Mouse (Mus musculus) forebrain, embryonic 13.5 days (tissue): ENCODE data around the gene Cpsf7. TPM values are rescaled to one million over a fixed set of nuclear protein-coding genes. Genes with fewer than 3 reads are reported as not detected.

Experiments used
- ATAC-seq: fragments of 200-750 bp; cut with Nextera tagmentation; 2 replicates; pipeline ENCODE4 v1.8.0; 2017
- H3K27ac ChIP-seq: fragments of 300-500 bp; sonication (generic); 2 replicates; pipeline ENCODE4 v1.5.1; 2015; ENCODE audit warnings: inconsistent platforms, mild to moderate bottlenecking, moderate library complexity
- H3K27me3 ChIP-seq: fragments of 300-500 bp; sonication (generic); 2 replicates; pipeline ENCODE4 v1.6.1; 2015; ENCODE audit warnings: mild to moderate bottlenecking, inconsistent platforms
- H3K36me3 ChIP-seq: fragments of 300-500 bp; sonication (generic); 2 replicates; pipeline ENCODE4 v1.6.1; 2015; ENCODE audit warnings: mild to moderate bottlenecking, inconsistent platforms; ENCODE audit not compliant: poor library complexity, severe bottlenecking
- H3K4me1 ChIP-seq: fragments of 300-500 bp; sonication (generic); 2 replicates; pipeline ENCODE4 v1.6.1; 2015; ENCODE audit warnings: inconsistent platforms
- H3K4me2 ChIP-seq: fragments of 300-500 bp; sonication (generic); 2 replicates; pipeline ENCODE4 v1.6.1; 2015; ENCODE audit warnings: inconsistent platforms, mild to moderate bottlenecking, moderate library complexity
- H3K4me3 ChIP-seq: fragments of 300-500 bp; sonication (generic); 2 replicates; pipeline ENCODE4 v1.5.1; 2015; ENCODE audit warnings: mild to moderate bottlenecking, inconsistent platforms
- H3K9ac ChIP-seq: fragments of 300-500 bp; sonication (generic); 2 replicates; pipeline ENCODE4 v1.6.1; 2015; ENCODE audit warnings: mild to moderate bottlenecking, inconsistent platforms
- H3K9me3 ChIP-seq: fragments of 300-500 bp; sonication (generic); replicated peaks from 2 replicates; pipeline ENCODE4 v1.6.1; 2016; ENCODE audit warnings: inconsistent platforms
- WGBS: fragments of 180-500 bp; shearing (Covaris S2); methylation state at CpG from one replicate; pipeline ENCODE4 v1.1.7; 2015; 5-methylcytosine and 5-hydroxymethylcytosine counted together
- polyA plus RNA-seq: library from polyadenylated mRNA; unstranded; fragments of >200 nt; fragmentation: Nextera tagmentation; extraction: Ambion mirVana; gene quantifications from 2 replicates; pipeline ENCODE4 v1.2.1, GENCODE M21; 2015

Cpsf7 gene
- 50.6 and 54.3 TPM in 2 replicates for polyA plus RNA-seq

- Histone ChIP-seq H3K4me1 (peaks cover 35% of the 10 kb centered on the region), H3K4me2 (peak within 1 kb of the TSS; percentile 79), H3K9me3 (no peaks in the 10 kb centered on the region), H3K4me3 (peak within 1 kb of the TSS; percentile 98), H3K27ac (peak within 1 kb of the TSS; percentile 98), H3K36me3 (peaks cover 23% of the 10 kb centered on the region), H3K9ac (peak within 1 kb of the TSS; percentile 99), H3K27me3 (no peaks in the 10 kb centered on the region)
- peak; percentile 95 for ATAC-seq
- under 1% methylated on average over 45 of the region's 93 CpGs for WGBS
Measured at GRCm38 (mm10) chr19:10525106-10525901, at the start of gene Cpsf7. Gene Cpsf7 (plus strand): TSS chr19:10525266.

- no peaks in the 10 kb centered on the region for H3K36me3 ChIP-seq
- WGBS = 66% methylated on average over 4 of the region's 4 CpGs
- no peaks in the 10 kb centered on the region for H3K27me3 ChIP-seq
- H3K9me3 ChIP-seq = no peaks in the 10 kb centered on the region
- no peak overlapping the region for H3K4me3 ChIP-seq
- no peak overlapping the region for H3K27ac ChIP-seq
- H3K9ac ChIP-seq = no peak overlapping the region
- ATAC-seq = no peak
- H3K4me2 ChIP-seq = no peak overlapping the region
- peaks cover 9% of the 10 kb centered on the region for H3K4me1 ChIP-seq
Measured at GRCm38 (mm10) chr19:10479541-10479940, 45.5 kb upstream of the Cpsf7 start.

GRCm38 (mm10) chr19:10482703-10483102, 42.4 kb upstream of the Cpsf7 start, which contains the start of gene Ppp1r32:
Gene Ppp1r32 (minus strand): TSS chr19:10482928.
- 20% methylated on average over 6 of the region's 6 CpGs for WGBS
- Histone ChIP-seq H3K4me1 (peaks cover 9% of the 10 kb centered on the region), H3K4me3 (no peak within 1 kb of the TSS), H3K36me3 (no peaks in the 10 kb centered on the region), H3K4me2 (no peak within 1 kb of the TSS), H3K27me3 (no peaks in the 10 kb centered on the region; the same call in 1 of the 2 replicates), H3K27ac (no peak within 1 kb of the TSS), H3K9ac (no peak within 1 kb of the TSS), H3K9me3 (no peaks in the 10 kb centered on the region)
- ATAC-seq = peak; percentile 68

- Histone ChIP-seq H3K9me3 (no peaks in the 10 kb centered on the region), H3K4me1 (peaks cover 9% of the 10 kb centered on the region), H3K4me2 (no peak overlapping the region), H3K27ac (no peak overlapping the region), H3K27me3 (no peaks in the 10 kb centered on the region; the same call in 1 of the 2 replicates), H3K9ac (no peak overlapping the region), H3K4me3 (no peak overlapping the region), H3K36me3 (no peaks in the 10 kb centered on the region)
- peak; percentile 68 for ATAC-seq
- WGBS = 23% methylated on average over 9 of the region's 9 CpGs
Measured at GRCm38 (mm10) chr19:10486264-10486738, 38.8 kb upstream of the Cpsf7 start.

GRCm38 (mm10) chr19:10495670-10496069, 29.4 kb upstream of the Cpsf7 start:
- Histone ChIP-seq H3K4me3 (no peak overlapping the region), H3K36me3 (peaks cover 14% of the 10 kb centered on the region), H3K27ac (no peak overlapping the region), H3K9me3 (no peaks in the 10 kb centered on the region), H3K4me2 (no peak overlapping the region), H3K4me1 (no peaks in the 10 kb centered on the region), H3K27me3 (no peaks in the 10 kb centered on the region), H3K9ac (no peak overlapping the region)
- 91% methylated on average over 1 of the region's 1 CpGs for WGBS
- no peak for ATAC-seq

GRCm38 (mm10) chr19:10496976-10497375, 28.1 kb upstream of the Cpsf7 start:
- Histone ChIP-seq H3K4me2 (no peak overlapping the region), H3K27ac (no peak overlapping the region), H3K36me3 (peaks cover 27% of the 10 kb centered on the region), H3K27me3 (no peaks in the 10 kb centered on the region), H3K9me3 (no peaks in the 10 kb centered on the region), H3K9ac (no peak overlapping the region), H3K4me3 (no peak overlapping the region), H3K4me1 (no peaks in the 10 kb centered on the region)
- WGBS = 49% methylated on average over 2 of the region's 2 CpGs
- ATAC-seq = no peak

- H3K9me3 ChIP-seq = no peaks in the 10 kb centered on the region
- WGBS = 67% methylated on average over 8 of the region's 8 CpGs
- no peak overlapping the region for H3K9ac ChIP-seq
- ATAC-seq = no peak
- H3K4me3 ChIP-seq = no peak overlapping the region
- H3K27ac ChIP-seq = no peak overlapping the region
- peaks cover 31% of the 10 kb centered on the region for H3K36me3 ChIP-seq
- H3K4me1 ChIP-seq = no peaks in the 10 kb centered on the region
- no peaks in the 10 kb centered on the region for H3K27me3 ChIP-seq
- H3K4me2 ChIP-seq = no peak overlapping the region
Measured at GRCm38 (mm10) chr19:10497512-10498160, 27.4 kb upstream of the Cpsf7 start.

- Histone ChIP-seq H3K27ac (no peak overlapping the region), H3K4me1 (no peaks in the 10 kb centered on the region), H3K27me3 (no peaks in the 10 kb centered on the region), H3K4me3 (no peak overlapping the region), H3K9ac (no peak overlapping the region), H3K9me3 (no peaks in the 10 kb centered on the region), H3K36me3 (peaks cover 47% of the 10 kb centered on the region), H3K4me2 (no peak overlapping the region)
- ATAC-seq = no peak
- WGBS = 97% methylated on average over 8 of the region's 8 CpGs
Measured at GRCm38 (mm10) chr19:10500581-10500980, 24.5 kb upstream of the Cpsf7 start.

GRCm38 (mm10) chr19:10502571-10502970, 22.5 kb upstream of the Cpsf7 start:
- H3K36me3 ChIP-seq = peaks cover 61% of the 10 kb centered on the region
- under 1% methylated on average over 4 of the region's 4 CpGs for WGBS
- no peak overlapping the region for H3K9ac ChIP-seq

GRCm38 (mm10) chr19:10510759-10511330, 14.2 kb upstream of the Cpsf7 start:
- H3K9ac ChIP-seq = no peak overlapping the region
- H3K27ac ChIP-seq = no peak overlapping the region
- no peaks in the 10 kb centered on the region for H3K27me3 ChIP-seq
- H3K4me1 ChIP-seq = no peaks in the 10 kb centered on the region
- WGBS = 87% methylated on average over 6 of the region's 6 CpGs
- ATAC-seq = no peak
- H3K4me2 ChIP-seq = no peak overlapping the region
- peaks cover 43% of the 10 kb centered on the region for H3K36me3 ChIP-seq
- no peak overlapping the region for H3K4me3 ChIP-seq
- H3K9me3 ChIP-seq = no peaks in the 10 kb centered on the region

More at GRCm38 (mm10) chr19:10502571-10502970, 22.5 kb upstream of the Cpsf7 start:
- Histone ChIP-seq H3K9me3 (no peaks in the 10 kb centered on the region), H3K4me3 (no peak overlapping the region), H3K4me1 (no peaks in the 10 kb centered on the region), H3K27me3 (no peaks in the 10 kb centered on the region), H3K4me2 (no peak overlapping the region), H3K27ac (no peak overlapping the region)
- peak; percentile 73; the same call in 1 of the 2 replicates for ATAC-seq

GRCm38 (mm10) chr19:10520355-10520754, 4.7 kb upstream of the Cpsf7 start:
- WGBS = 39% methylated on average over 1 of the region's 1 CpGs
- ATAC-seq = no peak
- Histone ChIP-seq H3K4me2 (no peak overlapping the region), H3K27me3 (no peaks in the 10 kb centered on the region), H3K9ac (no peak overlapping the region), H3K4me1 (peaks cover 14% of the 10 kb centered on the region), H3K36me3 (peaks cover 21% of the 10 kb centered on the region), H3K27ac (no peak overlapping the region), H3K9me3 (no peaks in the 10 kb centered on the region), H3K4me3 (no peak overlapping the region)

GRCm38 (mm10) chr19:10521926-10522325, 3.1 kb upstream of the Cpsf7 start:
- 76% methylated on average over 1 of the region's 1 CpGs for WGBS
- Histone ChIP-seq H3K4me2 (no peak overlapping the region), H3K36me3 (peaks cover 6% of the 10 kb centered on the region), H3K27ac (no peak overlapping the region), H3K9me3 (no peaks in the 10 kb centered on the region), H3K27me3 (no peaks in the 10 kb centered on the region), H3K4me3 (no peak overlapping the region), H3K9ac (no peak overlapping the region), H3K4me1 (peaks cover 24% of the 10 kb centered on the region)
- no peak for ATAC-seq
